Mouse (Mus musculus) mesoderm, embryonic 11.5 days (tissue): ENCODE measurements around the gene Pdzd9.
"Not testable (repeated sequence)": the region's sequence is repeated elsewhere in the genome, so short reads cannot be mapped to it uniquely, and the experiment has no call there.

Experiments
- DNase-seq: peaks from one replicate; pipeline ENCODE4 v3.0.0-alpha.2; 2012; ENCODE audit warnings: low read depth, low spot score

Gene Pdzd9

DNA sequence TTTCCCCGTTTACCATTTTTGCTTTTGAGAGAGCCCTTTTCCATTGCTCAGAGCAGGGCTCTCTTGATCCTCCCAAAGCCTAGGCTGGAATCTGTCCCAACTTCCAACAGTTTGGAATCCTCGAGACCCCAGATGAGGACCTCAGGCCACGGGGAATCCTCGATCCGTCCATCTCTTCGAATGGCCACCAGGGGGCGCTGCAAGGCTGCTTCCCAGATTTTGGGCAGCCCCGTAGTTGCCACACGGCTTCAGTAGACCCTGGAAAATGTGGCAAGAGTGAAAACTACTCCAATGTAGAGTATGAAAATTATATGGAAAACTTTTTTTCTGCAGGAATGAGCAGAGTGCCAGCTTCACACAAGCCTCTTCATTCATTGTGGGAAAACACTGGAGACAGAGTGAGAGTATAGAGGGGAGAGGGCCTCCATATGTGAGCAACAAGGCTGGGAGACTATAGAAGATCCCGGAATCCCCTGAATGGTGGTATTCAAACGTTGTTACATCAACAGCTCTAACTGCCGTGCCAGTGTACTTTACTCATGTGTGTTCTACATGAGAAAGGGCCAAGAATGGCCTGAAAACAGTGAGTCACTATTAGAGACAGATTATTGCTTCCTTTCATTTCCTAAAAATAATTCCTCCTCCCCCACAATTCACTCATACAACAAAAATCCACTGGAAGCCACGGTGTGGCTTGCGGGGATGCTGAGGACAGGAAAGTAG lies at the start of gene Pdzd9:
Gene Pdzd9, minus strand, starts transcription at position 191 of the 723 bp plus-strand sequence.
- peak; percentile 81 for DNase-seq

DNA sequence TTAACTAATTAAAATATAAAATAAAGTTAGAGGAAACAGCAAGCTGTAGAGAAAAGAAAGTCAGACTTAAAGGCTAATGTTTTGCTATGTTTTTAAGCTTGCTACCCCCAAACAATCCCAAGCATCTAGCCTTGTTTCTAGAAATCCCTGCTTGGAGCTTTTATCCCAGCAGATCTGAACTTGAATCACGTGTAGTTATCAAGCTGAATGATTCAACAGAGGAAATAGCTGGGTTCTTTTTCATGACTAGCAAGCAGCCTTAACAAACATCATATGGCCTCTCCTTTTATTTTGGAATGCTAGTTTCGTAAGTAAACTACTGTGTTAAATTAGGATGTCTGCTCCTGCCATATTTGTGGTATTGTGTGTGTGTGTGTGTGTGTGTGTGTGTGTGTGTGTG lies 47.1 kb upstream of the Pdzd9 start:
- no peak for DNase-seq

DNA sequence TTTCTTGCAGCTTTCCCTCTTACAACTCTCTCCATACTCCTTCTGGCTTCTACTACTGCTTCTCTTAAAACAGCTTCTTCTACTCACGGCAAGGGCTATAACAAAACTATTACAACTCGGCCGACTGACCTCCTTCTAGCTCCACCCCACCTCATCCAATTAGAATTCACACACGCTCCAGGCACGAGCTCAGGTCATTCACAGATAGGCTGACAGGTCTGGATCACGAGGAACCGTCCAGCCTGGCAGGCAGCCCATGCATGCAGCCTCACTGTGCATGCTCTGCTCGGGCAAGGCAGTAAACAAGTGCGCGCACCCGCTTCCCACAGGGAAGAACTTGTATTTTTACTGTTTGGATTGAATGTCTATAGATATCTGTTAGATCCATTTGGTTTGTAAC lies 43.8 kb upstream of the Pdzd9 start:
- DNase-seq = not testable (repeated sequence)

DNA sequence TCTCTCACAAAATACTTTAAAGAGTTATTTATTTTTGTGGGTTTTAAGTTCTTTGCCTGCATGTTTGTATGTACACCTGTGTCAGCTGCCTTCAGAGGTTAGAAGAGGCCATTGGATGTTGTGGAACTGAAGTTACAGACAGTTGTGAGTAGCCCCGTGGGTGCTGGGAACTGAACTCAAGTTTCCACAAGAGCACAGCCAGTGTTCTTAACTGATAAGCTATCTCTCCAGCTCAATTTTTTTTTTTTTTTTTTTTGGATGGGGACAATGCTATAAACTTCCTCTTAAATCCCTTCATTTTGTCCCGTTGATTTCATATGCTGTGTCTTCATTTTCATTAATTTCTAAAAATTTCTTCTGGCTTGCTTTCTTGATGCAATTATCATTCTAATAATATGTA lies 43.1 kb upstream of the Pdzd9 start:
- no peak for DNase-seq

DNA sequence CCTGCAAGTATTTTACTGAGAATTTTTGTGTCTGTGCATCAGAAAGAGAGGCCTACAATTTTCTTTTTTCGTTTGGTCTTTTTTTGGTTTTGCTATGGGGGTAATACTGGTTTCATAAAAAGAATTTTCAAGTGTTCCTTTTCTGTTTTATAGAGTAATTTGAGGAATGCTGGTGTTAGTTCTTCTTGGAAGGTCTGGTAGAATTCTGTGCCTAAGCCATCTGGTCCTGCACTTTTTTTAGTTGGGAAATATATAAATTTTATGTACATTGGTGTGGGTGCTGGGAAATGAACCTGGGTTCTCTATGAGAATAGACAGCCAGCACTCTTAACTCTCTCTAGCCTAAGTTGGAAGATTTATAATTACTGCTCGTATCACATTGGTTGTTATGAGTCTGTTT lies 41.9 kb upstream of the Pdzd9 start:
- no peak for DNase-seq

DNA sequence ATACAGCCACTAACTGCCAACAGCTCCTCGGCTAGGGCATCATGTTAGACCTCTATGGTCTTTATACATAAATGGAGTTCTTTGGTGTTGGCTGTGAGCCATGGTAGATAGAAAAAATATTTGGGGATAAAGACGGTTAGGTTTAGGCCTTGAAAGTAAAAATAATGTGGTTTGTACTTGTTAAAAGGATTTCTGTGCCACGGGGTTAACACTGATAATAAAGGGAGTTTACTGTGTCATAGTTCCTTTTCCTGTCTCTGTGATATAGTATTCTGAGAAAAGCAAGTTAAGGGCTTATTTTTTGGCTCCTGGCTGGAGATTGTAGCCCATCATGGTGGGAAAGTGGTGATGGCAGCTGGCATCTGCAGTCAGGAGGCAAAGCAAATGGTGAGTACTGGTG lies 33.7 kb upstream of the Pdzd9 start:
- no peak for DNase-seq

DNA sequence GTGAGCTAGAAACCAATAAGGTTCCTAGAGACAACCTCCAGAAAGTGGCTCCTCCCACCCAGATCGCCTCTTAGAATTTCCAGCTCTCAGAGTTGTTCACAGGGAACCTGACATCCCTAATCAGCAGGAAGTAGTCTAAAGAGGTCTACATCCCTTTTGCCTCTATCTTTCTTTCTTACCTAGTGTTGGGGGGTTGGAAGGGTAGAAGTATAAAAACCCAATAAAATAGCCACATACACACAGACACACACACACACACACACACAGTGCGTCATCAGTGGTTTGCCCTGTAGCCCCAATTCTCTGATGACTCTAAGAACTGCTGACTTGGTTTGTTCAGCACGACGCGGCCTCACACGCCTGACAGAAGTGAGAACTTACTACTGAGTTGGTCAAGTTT lies 29.4 kb upstream of the Pdzd9 start:
- DNase-seq = no peak

DNA sequence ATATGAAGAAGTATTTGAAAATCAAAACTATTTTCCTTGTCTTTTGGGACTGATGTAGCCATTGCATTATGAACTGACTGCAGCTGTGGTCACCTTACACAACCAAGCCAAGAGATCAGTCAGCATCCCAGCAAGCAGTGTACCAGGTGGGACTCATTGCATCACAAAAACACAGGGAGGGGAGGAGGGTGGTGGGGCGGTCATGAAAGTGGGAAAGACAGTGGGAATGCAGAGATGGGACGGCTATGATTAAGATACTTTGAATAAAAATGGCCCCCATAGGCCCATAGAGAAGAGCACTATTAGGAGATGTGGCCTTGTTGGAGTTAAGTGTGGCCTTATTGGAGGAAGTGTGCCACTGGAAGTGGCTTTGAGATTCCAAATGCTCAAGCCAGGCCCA lies 26.2 kb upstream of the Pdzd9 start:
- DNase-seq = no peak

DNA sequence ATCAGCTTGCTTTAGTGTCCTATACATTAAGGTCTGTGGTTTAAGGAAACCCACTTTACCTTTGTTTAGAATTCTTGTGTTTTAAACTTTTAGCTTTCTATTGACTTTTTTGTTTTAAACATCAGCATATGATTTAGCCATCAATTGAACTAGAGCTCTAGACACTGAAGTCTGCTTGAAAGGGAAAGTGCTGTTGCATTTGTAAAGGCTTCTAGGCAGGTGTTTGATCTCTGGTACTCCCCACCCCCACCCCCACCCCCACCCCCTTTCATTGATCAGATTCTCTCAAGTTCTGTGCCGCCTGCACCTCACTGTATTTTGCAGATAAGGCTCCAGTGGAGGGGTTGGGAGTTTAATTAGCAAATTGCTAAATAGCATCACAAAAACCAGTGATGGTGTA lies 25.5 kb upstream of the Pdzd9 start:
- no peak for DNase-seq

DNA sequence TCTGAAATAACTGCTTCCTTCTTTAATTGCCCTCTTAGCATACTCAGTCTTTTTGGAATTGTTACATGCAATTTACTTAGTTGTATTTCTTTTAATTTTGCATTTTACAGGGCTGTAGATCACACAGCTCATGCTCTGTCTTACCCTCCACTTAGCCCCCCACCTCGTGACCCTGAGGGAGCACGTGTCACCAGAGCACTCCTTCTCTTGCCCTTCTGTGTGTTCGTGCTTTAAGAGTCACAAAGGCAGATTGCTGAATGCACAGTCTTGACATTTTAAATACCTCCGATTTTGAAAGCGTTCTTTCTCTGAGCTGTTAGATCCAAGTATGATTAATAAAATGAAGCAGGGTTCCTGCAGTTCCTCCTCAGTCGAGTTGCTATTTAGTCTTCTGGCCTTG lies 25.1 kb upstream of the Pdzd9 start:
- no peak for DNase-seq

DNA sequence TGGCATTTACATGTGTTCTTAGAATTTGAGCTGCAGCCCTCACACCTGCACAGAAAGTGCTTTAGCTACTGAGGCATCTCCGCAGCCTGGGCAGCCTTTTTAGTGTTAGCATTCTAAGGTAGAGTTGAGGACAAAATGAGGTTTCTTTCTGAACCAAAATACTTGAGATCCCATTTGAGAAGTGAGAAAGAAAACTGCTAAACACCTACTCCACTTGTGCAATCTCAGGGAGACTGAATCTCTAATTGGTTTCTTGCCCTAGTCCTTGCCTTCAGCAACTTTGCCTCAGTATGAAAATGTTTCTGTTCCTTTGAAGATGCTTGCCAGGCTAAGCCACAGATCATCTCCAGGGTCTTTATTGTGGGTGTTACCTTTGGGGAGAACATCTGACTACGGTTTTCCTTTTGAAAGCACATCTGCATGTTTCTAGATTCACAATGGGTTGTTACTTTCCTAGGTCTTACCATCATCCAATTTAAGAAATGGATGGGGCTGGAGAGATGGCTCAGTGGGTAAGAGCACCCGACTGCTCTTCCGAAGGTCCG lies 23.8 kb upstream of the Pdzd9 start:
- no peak for DNase-seq

DNA sequence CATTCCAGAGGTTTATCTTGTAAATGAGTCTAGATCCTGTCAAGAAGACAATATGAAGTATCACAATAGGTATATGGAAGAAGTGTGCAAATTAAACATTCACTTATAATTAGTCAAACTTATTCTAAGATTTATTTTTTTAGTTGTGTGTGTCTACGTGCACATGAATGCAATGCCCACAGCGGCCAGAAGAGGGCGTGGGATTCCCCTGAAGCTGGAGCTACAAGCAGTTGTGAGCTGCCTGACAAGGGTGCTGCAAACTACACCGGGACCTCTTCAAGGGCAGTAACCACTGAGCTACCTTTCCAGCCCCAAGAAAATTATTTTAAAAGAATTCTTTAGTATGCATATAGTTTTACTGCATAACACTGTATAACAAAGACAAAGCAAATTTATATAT lies 20.5 kb upstream of the Pdzd9 start:
- DNase-seq = no peak

DNA sequence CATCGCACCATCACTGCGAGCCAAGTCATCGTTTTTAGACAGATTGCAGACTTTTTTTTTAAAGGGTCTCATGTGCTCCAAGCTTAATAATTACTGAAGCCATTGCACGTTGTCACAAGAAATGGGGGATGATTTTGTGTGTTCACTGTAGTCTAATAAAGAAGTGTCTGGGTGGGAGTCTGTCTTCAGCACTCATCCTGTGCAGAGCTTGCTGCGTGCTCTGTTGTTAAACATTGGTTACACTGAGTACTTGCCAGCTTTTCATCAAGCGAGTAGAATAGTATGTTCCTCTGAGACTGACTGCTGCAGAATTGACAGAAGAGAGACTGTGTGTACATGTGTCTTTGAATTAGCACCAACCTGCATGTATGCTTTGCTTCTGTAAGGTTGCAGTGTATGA lies 15.1 kb upstream of the Pdzd9 start:
- DNase-seq = no peak

DNA sequence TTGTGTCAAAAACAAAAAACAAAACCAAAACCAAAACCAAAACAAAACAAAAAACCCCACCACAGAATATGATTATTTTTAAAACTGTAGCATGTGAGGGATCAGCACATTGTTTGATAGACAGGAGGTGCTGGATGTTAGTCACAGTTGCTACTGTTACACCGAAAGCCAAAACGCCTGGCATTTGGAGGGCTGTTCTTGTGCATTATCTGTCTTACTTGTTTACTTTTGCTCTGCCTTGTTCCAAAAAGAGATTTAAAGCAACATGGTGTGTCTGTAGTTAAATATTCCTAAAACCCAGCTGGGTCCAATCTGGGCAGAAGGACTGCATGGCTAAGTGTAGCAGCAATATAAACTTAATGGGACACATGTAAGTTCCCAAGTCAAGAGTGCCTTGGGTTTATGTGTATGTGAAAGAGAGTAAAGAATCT lies 14.6 kb upstream of the Pdzd9 start:
- DNase-seq = no peak

DNA sequence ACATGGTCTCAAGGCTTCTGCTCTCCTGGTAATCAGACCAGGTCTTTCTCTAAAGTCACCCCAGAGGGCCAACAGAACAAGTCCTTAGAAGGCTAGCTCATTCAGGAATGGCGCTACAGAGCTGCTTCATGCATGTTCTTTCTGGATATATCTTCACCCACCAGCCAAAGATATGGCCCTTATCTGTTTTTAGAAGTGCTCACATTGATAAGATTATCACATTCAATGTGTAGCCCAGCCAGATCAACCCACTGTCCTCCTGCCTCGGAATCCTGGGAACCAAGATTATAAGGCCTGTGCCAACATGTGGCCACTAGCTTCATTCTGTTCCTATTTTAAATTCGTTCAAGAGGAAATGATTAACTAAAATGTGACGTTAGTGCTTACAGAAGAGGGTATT lies 11.9 kb upstream of the Pdzd9 start:
- no peak for DNase-seq

DNA sequence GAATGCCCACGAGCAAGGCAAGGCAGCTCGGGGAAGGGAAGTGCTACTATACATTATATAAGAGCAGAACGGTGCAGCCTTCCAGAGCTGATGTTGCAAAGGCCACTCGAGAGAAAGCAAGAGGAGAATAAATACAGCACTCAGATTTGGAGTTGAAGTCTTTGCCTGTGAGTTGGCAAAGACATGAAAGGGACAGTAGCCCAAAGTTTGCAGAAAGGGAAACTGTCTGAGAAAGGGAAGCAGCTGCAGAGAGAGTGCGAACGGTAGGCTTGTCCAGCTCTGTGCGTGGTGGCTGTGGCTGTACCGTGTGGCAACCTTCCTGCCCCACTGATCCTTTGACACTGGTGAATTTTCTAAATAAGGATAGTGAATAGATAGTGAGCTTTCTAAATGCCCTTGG lies 8.9 kb upstream of the Pdzd9 start:
- DNase-seq = no peak

DNA sequence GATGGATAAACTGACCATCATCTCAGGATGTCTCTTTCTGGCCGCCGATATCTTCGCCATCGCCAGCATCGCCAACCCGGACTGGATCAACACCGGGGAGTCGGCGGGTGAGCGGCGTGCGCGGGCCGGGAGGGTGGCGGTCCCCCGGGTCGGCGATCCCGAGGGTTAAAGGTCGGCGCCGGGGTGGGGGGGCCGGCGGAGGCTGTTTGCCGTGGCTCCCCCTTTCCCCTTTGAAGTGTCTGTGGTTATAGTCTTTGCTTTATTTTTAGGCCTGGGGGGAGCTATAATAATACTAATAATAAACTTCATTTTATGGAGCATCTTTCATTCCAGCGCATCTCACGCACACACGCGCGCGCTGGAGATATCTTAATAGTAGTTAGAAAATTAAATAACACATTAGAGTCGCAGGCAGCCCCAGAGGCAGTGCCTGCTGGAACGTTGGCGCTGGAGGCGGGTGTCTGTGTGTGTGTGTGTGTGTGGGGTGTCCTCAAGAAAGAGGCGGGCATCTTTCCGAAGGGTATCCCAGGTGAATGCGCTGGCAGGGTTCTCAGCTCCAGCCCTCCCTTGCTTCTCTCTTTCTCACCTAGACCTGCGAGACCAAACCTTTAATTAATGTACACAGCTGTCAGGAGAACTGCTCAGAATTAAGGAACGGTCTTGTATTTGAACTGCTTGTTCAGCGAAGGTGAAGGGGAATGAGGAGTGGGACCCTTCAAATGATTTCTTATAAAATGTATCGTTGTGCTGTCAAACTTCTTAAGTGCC lies 7.8 kb upstream of the Pdzd9 start:
- DNase-seq = no peak

DNA sequence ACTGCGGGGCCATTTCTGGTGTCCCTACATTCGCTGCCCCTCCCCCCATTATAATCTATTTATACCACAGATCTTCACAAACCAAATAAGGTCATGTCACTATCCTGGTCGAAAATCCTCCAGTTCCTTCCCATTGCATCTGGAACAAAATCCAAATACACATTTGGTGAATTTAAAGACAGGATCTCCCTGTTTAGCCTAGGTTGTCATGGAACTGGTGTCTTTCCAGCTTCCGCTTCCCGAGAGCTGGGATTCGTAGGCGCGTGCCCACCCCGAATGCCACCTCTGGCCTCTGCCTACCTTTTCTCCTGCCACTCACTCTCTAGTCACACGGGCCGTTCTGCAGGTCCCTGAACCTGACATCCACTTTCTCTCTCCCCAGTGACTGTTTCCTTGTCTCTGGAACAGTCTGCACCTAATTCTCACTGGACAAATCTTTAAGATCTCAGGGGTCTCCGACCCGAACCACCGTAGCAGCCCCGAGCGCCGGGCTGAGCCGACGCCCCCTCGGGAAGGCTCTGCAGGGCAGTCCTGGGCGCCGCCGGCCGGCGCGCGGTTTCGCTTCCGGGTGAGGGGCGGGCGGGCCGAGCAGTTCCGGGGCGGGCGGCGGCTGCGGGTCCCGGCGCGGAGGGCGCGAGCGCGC lies 7.0 kb upstream of the Pdzd9 start, which contains the start of gene Mosmo:
Gene Mosmo, plus strand, starts transcription at position 618 of the 643 bp plus-strand sequence.
- DNase-seq = peak; percentile 82

DNA sequence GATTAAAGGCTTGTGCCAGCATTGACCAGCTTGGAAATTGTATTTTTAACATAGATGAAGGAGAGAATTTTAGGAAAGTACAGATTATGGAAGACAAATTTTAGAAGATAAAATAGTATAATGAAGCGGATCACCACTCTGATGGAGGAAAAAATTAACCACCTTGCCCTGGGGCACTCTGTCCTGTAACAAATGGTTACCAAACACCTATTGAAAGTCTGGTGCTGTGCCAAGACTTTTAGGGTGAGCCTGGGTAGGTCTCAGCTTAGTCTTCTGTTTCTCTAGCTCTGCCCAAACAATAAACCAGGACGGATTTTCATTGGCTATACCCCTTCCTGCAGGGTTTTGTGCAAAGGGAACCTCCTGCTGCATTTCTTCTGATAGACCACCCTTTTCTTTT lies 1.1 kb upstream of the Pdzd9 start:
- no peak for DNase-seq

DNA sequence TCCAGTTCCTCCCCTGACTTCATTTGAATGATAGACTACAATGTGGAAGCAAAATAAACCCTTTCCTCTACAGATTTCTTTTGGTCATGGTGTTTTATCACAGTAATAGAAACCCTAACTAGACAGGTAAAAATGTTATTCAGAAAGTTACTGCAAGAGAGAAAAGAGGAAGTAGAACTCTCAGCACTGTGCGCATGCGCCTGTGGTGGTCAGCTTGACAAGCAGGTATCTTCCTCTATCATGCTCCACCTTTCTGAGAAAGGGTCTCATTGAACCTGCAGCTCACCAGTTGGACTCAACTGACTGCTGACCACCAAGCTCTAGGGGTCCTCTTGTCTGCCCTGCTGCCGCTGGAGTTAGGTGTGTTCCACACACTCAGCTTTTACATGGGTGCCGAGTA lies 8.1 kb downstream of the Pdzd9 start:
- no peak for DNase-seq

DNA sequence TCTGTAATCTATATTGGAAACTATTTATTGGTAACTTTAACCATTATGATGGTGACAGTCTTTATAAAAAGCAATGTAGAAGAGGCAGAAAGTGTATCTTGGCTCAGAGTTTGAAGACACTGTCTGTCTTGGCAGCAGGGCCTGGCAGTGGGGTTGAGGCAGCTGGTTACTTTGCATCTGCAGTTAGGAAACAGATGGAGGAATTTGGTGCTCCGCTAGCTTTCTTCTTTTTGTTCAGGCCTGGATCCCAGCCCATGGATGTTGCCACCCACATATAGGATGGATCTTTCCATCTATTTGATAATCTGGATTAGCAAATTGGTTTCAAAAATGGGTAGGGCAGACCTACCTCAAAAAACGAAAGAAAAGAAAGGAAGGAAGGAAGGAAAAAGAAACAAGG lies 22.3 kb downstream of the Pdzd9 start:
- DNase-seq = no peak

DNA sequence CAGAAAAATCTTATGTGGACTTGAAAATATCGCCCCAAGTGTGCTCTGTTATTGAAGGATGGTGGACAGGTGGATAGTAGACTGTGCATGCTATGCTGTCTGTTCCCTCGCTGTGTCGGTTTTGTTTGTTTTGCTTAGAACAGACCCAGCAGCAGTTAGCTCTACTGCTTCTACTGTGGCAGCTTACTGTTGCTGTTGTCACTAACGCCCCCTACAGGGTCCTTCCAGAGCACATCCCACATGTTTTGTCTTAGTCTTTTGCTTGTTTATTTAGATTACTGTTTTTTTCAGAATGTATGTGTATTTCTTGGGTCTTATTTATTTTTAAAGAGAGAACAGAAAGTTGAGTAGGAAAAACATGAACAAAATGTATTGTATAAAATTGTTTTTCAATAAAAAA lies 26.9 kb downstream of the Pdzd9 start:
- peak; percentile 4 for DNase-seq
